19 mouse cellular contexts compared by ENCODE assay signal in genomic region chr13:76809802-76810201, GRCm38 (mm10).
DNase-seq lines count a peak whose midpoint lies in the region; ATAC-seq lines count a peak whose summit lies in the region.
"Had no signal": no experiment of that assay in that cellular context is flagged by ENCODE, and none has a peak within 500 bp of the region (broad histone marks: within the 10 kb centered on the region; RNA-seq: fewer than 3 reads in every experiment).

No protein-coding gene starts in this region.

- H3K27me3 ChIP-seq in kidney, embryonic 15.5 days = no peaks in the 10 kb centered on the region
- no peaks in the 10 kb centered on the region for H3K27me3 ChIP-seq in embryonic facial prominence, embryonic 12.5 days
- H3K27me3 ChIP-seq: hindbrain, embryonic 15.5 days; limb, embryonic 12.5 days had no signal

- peaks cover 10% of the 10 kb centered on the region for H3K4me1 ChIP-seq in kidney, embryonic 15.5 days
- peaks cover 9% of the 10 kb centered on the region for H3K4me1 ChIP-seq in embryonic facial prominence, embryonic 12.5 days

- H3K27ac ChIP-seq in kidney, embryonic 15.5 days = peak overlapping the region; percentile 71
- H3K27ac ChIP-seq in embryonic facial prominence, embryonic 12.5 days = no peak overlapping the region
- H3K27ac ChIP-seq: left cerebral cortex, adult 2 months; limb, embryonic 12.5 days; liver, embryonic 14.5 days had no signal

- no peak overlapping the region for H3K9ac ChIP-seq in kidney, embryonic 15.5 days
- H3K9ac ChIP-seq in embryonic facial prominence, embryonic 12.5 days = no peak overlapping the region
- H3K9ac ChIP-seq: hindbrain, embryonic 15.5 days; limb, embryonic 12.5 days; liver, embryonic 14.5 days had no signal

- no peak for DNase-seq in kidney, postnatal 10 days
- DNase-seq in retina, postnatal 1 day = peak; percentile 38
- DNase-seq in retina, embryonic 14.5 days (ENCODE audit: low spot score) = no peak
- no peak for DNase-seq in spleen, adult 18-20 months
- DNase-seq in spleen, postnatal 36 days (ENCODE audit: low spot score in 2 of 2) = no peak
- DNase-seq: cerebellum, adult 8-10 months; kidney, adult 11 months; right cerebral cortex, postnatal 25 days; thymus, postnatal 25 days had no signal

- no peak overlapping the region for H3K4me3 ChIP-seq in kidney, embryonic 15.5 days (replicated peaks)
- H3K4me3 ChIP-seq in embryonic facial prominence, embryonic 12.5 days = no peak overlapping the region
- H3K4me3 ChIP-seq: erythroblast, embryonic 14.5 days; heart, embryonic 10.5 days; hindbrain, embryonic 15.5 days; left cerebral cortex, adult 2 months; limb, embryonic 12.5 days; myocyte had no signal

- peak; percentile 82 for ATAC-seq in kidney, embryonic 15.5 days (replicated peaks; ENCODE audit: low FRiP score)
- 0 out of 2 replicates have a peak, but pooled peaks have one; percentile 41 for ATAC-seq in embryonic facial prominence, embryonic 12.5 days (ENCODE audit: insufficient number of reproducible peaks, insufficient read depth, low FRiP score, low TSS enrichment)

- no peaks in the 10 kb centered on the region for H3K9me3 ChIP-seq in kidney, embryonic 15.5 days (replicated peaks)
- no peaks in the 10 kb centered on the region for H3K9me3 ChIP-seq in embryonic facial prominence, embryonic 12.5 days
- H3K9me3 ChIP-seq: G1E; heart, embryonic 10.5 days; hindbrain, embryonic 15.5 days; limb, embryonic 12.5 days had no signal

- 8% methylated on average over 2 of the region's 2 CpGs for WGBS in kidney, embryonic 15.5 days
- WGBS in embryonic facial prominence, embryonic 12.5 days = 7% methylated on average over 2 of the region's 2 CpGs

- no peak overlapping the region for H3K4me2 ChIP-seq in kidney, embryonic 15.5 days
- H3K4me2 ChIP-seq in embryonic facial prominence, embryonic 12.5 days (replicated peaks) = no peak overlapping the region
- H3K4me2 ChIP-seq: limb, embryonic 12.5 days had no signal

- no peaks in the 10 kb centered on the region for H3K36me3 ChIP-seq in kidney, embryonic 15.5 days
- H3K36me3 ChIP-seq in embryonic facial prominence, embryonic 12.5 days = no peaks in the 10 kb centered on the region
- H3K36me3 ChIP-seq: G1E; heart, embryonic 10.5 days; hindbrain, embryonic 15.5 days; limb, embryonic 12.5 days had no signal
